Mouse (Mus musculus) T-helper 17 cell (primary cell): ENCODE results near the gene Mthfr.
"Not testable (repeated sequence)": the region's sequence is repeated elsewhere in the genome, so short reads cannot be mapped to it uniquely, and the experiment has no call there.

ENCODE experiments used
- in situ Hi-C, 2 experiments: fragments of 300-600 bp; cut with MboI, MseI; formaldehyde crosslinking; loops; 1 replicate in 1 of 2; 2 replicates in 1 of 2; pipeline ENCODE4 v1.15.1; 2025; ENCODE audit warnings: high pct_unique_total_duplicates in 2 of 2

Mthfr gene

GRCm38 (mm10) chr4:148039254-148040028 is 564 bp downstream of the Mthfr start:
- in situ Hi-C loops = loop anchor here in 1 of 2 experiments (5.0 to 10.0 kb wide), 2 partner anchors 48 to 1625 kb away; partner anchors contain the start of gene Agtrap

GRCm38 (mm10) chr4:148040029-148040830 is 1.4 kb downstream of the Mthfr start:
- in situ Hi-C loops = loop anchor here in 1 of 2 experiments (5.0 to 10.0 kb wide), 2 partner anchors 47 to 1625 kb away; partner anchors contain the start of gene Agtrap

- in situ Hi-C loops = loop anchor here in 1 of 2 experiments (5.0 to 10.0 kb wide), 2 partner anchors 46 to 1624 kb away; partner anchors contain the start of gene Agtrap
Observed at GRCm38 (mm10) chr4:148040933-148041610, 2.2 kb downstream of the Mthfr start.

GRCm38 (mm10) chr4:148041611-148042191 is 2.8 kb downstream of the Mthfr start:
- in situ Hi-C loops = loop anchor here in 1 of 2 experiments (5.0 to 10.0 kb wide), 2 partner anchors 46 to 1623 kb away; partner anchors contain the start of gene Agtrap

- in situ Hi-C loops = loop anchor here in 1 of 2 experiments (5.0 to 10.0 kb wide), 2 partner anchors 44 to 1621 kb away; partner anchors contain the start of gene Agtrap
Observed at GRCm38 (mm10) chr4:148043327-148043726, 4.5 kb downstream of the Mthfr start.

- in situ Hi-C loops = loop anchor here in 1 of 2 experiments (5.0 to 10.0 kb wide), 2 partner anchors 43 to 1621 kb away; partner anchors contain the start of gene Agtrap
Observed at GRCm38 (mm10) chr4:148044113-148044512, 5.2 kb downstream of the Mthfr start.

GRCm38 (mm10) chr4:148046450-148047031 is 7.7 kb downstream of the Mthfr start:
- in situ Hi-C loops = loop anchor here in 1 of 2 experiments (10.0 kb wide), 1 partner anchor 1618 kb away; no protein-coding TSS in a partner anchor

GRCm38 (mm10) chr4:148050396-148050914 is 11.6 kb downstream of the Mthfr start:
- in situ Hi-C loops = not testable (repeated sequence)

- in situ Hi-C loops = no loop called here
Observed at GRCm38 (mm10) chr4:148051046-148051776, 12.3 kb downstream of the Mthfr start.

GRCm38 (mm10) chr4:148051886-148052285 is 13.0 kb downstream of the Mthfr start:
- in situ Hi-C loops = no loop called here

GRCm38 (mm10) chr4:148052976-148053375 is 14.1 kb downstream of the Mthfr start:
- in situ Hi-C loops = no loop called here

- in situ Hi-C loops = no loop called here
Observed at GRCm38 (mm10) chr4:148053417-148053920, 14.6 kb downstream of the Mthfr start.

GRCm38 (mm10) chr4:148054961-148055695 is 16.3 kb downstream of the Mthfr start:
- in situ Hi-C loops = no loop called here

- in situ Hi-C loops = no loop called here
Observed at GRCm38 (mm10) chr4:148056246-148056645, 17.4 kb downstream of the Mthfr start.

- in situ Hi-C loops = no loop called here
Observed at GRCm38 (mm10) chr4:148056801-148057200, 17.9 kb downstream of the Mthfr start.

GRCm38 (mm10) chr4:148057661-148058209 is 18.9 kb downstream of the Mthfr start:
- in situ Hi-C loops = no loop called here

GRCm38 (mm10) chr4:148058218-148058819 is 19.4 kb downstream of the Mthfr start:
- in situ Hi-C loops = no loop called here

- in situ Hi-C loops = no loop called here
Observed at GRCm38 (mm10) chr4:148058993-148059392, 20.1 kb downstream of the Mthfr start.
